Mouse (Mus musculus) CH12.LX (cell line): ENCODE results near the gene Chid1.

ENCODE experiments used
- CTCF ChIP-seq, 2 experiments: IDR thresholded peaks in 1 of 2; conservative IDR thresholded peaks in 1 of 2; 2 replicates each; pipeline ENCODE4 v1.5.1; 2011 to 2012; ENCODE audit warnings: low read depth in 2 of 2, low read length in 2 of 2, improper control_type of control experiment in 1 of 2, inconsistent platforms in 1 of 2, mild to moderate bottlenecking in 1 of 2, moderate library complexity in 1 of 2
- MAFK ChIP-seq: IDR thresholded peaks from 2 replicates; pipeline ENCODE4 v1.6.1; 2011; ENCODE audit warnings: low read length, improper control_type of control experiment; ENCODE audit not compliant: insufficient replicate concordance
- MAX ChIP-seq: IDR thresholded peaks from 2 replicates; pipeline ENCODE4 v1.6.1; 2011; ENCODE audit warnings: low read length, improper control_type of control experiment
- NELFE ChIP-seq: IDR thresholded peaks from 2 replicates; pipeline ENCODE4 v1.6.1; 2011; ENCODE audit warnings: low read depth, low read length, improper control_type of control experiment
- NRF1 ChIP-seq: IDR thresholded peaks from 2 replicates; pipeline ENCODE4 v1.6.1; 2014; ENCODE audit warnings: low read depth, mild to moderate bottlenecking, inconsistent platforms, low read length, improper control_type of control experiment, moderate library complexity
- POLR2A ChIP-seq: IDR thresholded peaks from 2 replicates; pipeline ENCODE4 v1.6.1; 2011; ENCODE audit warnings: low read depth, mild to moderate bottlenecking, improper control_type of control experiment, low read length
- TCF12 ChIP-seq: IDR thresholded peaks from 2 replicates; pipeline ENCODE4 v1.6.1; 2014; ENCODE audit warnings: low read depth, mild to moderate bottlenecking, inconsistent platforms, low read length, improper control_type of control experiment
- ZKSCAN1 ChIP-seq: IDR thresholded peaks from 2 replicates; pipeline ENCODE4 v1.6.1; 2012; ENCODE audit warnings: low read depth, inconsistent platforms, low read length, improper control_type of control experiment, borderline replicate concordance

- no peak for TF ChIP-seq MAFK
- no peak for TF ChIP-seq POLR2A
- no peak for TF ChIP-seq MAX
- TF ChIP-seq TCF12, result no peak
- no peak for TF ChIP-seq NRF1
- TF ChIP-seq NELFE, result no peak
- no peak for TF ChIP-seq ZKSCAN1
- no peak for TF ChIP-seq CTCF (conservative IDR thresholded peaks at IDR 0.05 in 1 of 2, IDR thresholded peaks at IDR 0.05 in 1 of 2; ENCODE audit: low read depth in 2 of 2, low read length in 2 of 2)
Measured at GRCm38 (mm10) chr7:141493729-141494128, 45.9 kb downstream of the Chid1 start.
